Mouse (Mus musculus) embryonic facial prominence, embryonic 11.5 days (tissue): ENCODE measurements around the gene Hist1h3g. TPM values are rescaled to one million over a fixed set of nuclear protein-coding genes. Genes with fewer than 3 reads are reported as not detected.
"Not testable (repeated sequence)": the region's sequence is repeated elsewhere in the genome, so short reads cannot be mapped to it uniquely, and the experiment has no call there.

Experiments used
- ATAC-seq: fragments of 200-750 bp; cut with Nextera tagmentation; replicated peaks from 2 replicates; pipeline ENCODE4 v1.8.0; 2017; ENCODE audit warnings: low read depth; ENCODE audit not compliant: insufficient number of reproducible peaks, low FRiP score, low TSS enrichment
- DNase-seq: peaks from one replicate; pipeline ENCODE4 v3.0.0-alpha.2; 2015; ENCODE audit warnings: low spot score
- H3K27ac ChIP-seq: fragments of 300-500 bp; sonication (generic); replicated peaks from 2 replicates; pipeline ENCODE4 v1.5.1; 2014; ENCODE audit warnings: mild to moderate bottlenecking, low read depth, low read length, control low read depth
- H3K27me3 ChIP-seq: fragments of 300-500 bp; sonication (generic); 2 replicates; pipeline ENCODE4 v1.6.1; 2014; ENCODE audit warnings: mild to moderate bottlenecking, low read length, moderate library complexity, mixed read lengths; ENCODE audit not compliant: control insufficient read depth, insufficient read depth
- H3K36me3 ChIP-seq: fragments of 300-500 bp; sonication (generic); replicated peaks from 2 replicates; pipeline ENCODE4 v1.6.1; 2014; ENCODE audit warnings: low read depth, mild to moderate bottlenecking, low read length, moderate library complexity, mixed read lengths; ENCODE audit not compliant: control insufficient read depth, insufficient read depth
- H3K4me1 ChIP-seq: fragments of 300-500 bp; sonication (generic); 2 replicates; pipeline ENCODE4 v1.6.1; 2014; ENCODE audit warnings: low read length, mixed read lengths; ENCODE audit not compliant: control insufficient read depth, insufficient read depth
- H3K4me2 ChIP-seq: fragments of 300-500 bp; sonication (generic); 2 replicates; pipeline ENCODE4 v1.6.1; 2014; ENCODE audit warnings: low read depth, mild to moderate bottlenecking, control low read depth, low read length, moderate library complexity
- H3K4me3 ChIP-seq: fragments of 300-500 bp; sonication (generic); 2 replicates; pipeline ENCODE4 v1.5.1; 2014; ENCODE audit warnings: low read depth, low read length, control low read depth
- H3K9ac ChIP-seq: fragments of 300-500 bp; sonication (generic); replicated peaks from 2 replicates; pipeline ENCODE4 v1.6.1; 2014; ENCODE audit warnings: mild to moderate bottlenecking, control low read depth, low read length
- H3K9me3 ChIP-seq: fragments of 300-500 bp; sonication (generic); replicated peaks from 2 replicates; pipeline ENCODE4 v1.6.1; 2016; ENCODE audit warnings: mild to moderate bottlenecking, low read length, inconsistent platforms, mixed read lengths; ENCODE audit not compliant: control insufficient read depth
- WGBS: fragments of 180-500 bp; shearing (Covaris S2); extraction: QIAGEN DNeasy Blood & Tissue Kit; methylation state at CpG from one replicate; pipeline ENCODE4 v1.1.7; 2014; 5-methylcytosine and 5-hydroxymethylcytosine counted together
- polyA plus RNA-seq: library from polyadenylated mRNA; unstranded; fragments of >200 nt; fragmentation: Nextera tagmentation; extraction: Ambion mirVana; gene quantifications from 2 replicates; pipeline ENCODE4 v1.2.1, GENCODE M21; 2014

Hist1h3g gene
- 6.1 and 7.8 TPM in 2 replicates for polyA plus RNA-seq

DNA sequence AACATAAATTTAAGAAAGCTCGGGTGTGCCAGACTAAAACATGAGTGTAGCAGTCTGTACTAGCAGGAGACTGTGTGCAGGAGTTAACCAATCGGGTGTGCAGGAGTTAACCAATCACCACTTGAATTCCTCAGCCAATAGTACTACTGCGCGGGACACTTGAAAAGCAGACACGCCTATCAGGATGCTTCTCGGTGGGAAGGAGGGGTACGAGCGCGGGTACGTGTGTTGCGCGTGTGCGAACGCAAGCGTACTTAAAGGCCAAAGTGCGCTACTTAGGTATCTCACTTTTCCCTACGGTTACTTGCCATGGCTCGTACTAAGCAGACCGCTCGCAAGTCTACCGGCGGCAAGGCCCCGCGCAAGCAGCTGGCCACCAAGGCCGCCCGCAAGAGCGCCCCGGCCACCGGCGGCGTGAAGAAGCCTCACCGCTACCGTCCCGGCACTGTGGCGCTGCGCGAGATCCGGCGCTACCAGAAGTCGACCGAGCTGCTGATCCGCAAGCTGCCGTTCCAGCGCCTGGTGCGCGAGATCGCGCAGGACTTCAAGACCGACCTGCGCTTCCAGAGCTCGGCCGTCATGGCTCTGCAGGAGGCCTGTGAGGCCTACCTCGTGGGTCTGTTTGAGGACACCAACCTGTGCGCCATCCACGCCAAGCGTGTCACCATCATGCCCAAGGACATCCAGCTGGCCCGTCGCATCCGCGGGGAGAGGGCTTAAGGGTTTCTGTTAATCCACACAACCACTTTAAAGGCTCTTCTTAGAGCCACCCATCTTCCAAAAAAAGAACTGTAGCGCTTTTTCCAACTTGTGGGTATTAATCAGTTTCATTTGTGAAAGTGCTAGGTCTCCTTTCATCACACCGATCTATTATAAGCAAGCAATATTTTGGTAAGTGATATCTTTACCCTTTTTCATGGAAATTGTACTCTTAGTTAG lies at the start of gene Hist1h3g:
Gene Hist1h3g (plus strand): TSS at position 286 of the 939 bp plus-strand sequence.
- H3K4me3 ChIP-seq: peak within 1 kb of the TSS; percentile 56
- not testable (repeated sequence) for H3K9me3 ChIP-seq, H3K36me3 ChIP-seq, H3K4me1 ChIP-seq, H3K27me3 ChIP-seq
- H3K4me2 ChIP-seq: peak within 1 kb of the TSS; percentile 69
- peak within 1 kb of the TSS; percentile 97 for H3K27ac ChIP-seq
- H3K9ac ChIP-seq: peak within 1 kb of the TSS; percentile 79
- DNase-seq (peak; percentile 96), ATAC-seq (peak; percentile 92)
- WGBS: 0% methylated on average over 42 of the region's 62 CpGs

DNA sequence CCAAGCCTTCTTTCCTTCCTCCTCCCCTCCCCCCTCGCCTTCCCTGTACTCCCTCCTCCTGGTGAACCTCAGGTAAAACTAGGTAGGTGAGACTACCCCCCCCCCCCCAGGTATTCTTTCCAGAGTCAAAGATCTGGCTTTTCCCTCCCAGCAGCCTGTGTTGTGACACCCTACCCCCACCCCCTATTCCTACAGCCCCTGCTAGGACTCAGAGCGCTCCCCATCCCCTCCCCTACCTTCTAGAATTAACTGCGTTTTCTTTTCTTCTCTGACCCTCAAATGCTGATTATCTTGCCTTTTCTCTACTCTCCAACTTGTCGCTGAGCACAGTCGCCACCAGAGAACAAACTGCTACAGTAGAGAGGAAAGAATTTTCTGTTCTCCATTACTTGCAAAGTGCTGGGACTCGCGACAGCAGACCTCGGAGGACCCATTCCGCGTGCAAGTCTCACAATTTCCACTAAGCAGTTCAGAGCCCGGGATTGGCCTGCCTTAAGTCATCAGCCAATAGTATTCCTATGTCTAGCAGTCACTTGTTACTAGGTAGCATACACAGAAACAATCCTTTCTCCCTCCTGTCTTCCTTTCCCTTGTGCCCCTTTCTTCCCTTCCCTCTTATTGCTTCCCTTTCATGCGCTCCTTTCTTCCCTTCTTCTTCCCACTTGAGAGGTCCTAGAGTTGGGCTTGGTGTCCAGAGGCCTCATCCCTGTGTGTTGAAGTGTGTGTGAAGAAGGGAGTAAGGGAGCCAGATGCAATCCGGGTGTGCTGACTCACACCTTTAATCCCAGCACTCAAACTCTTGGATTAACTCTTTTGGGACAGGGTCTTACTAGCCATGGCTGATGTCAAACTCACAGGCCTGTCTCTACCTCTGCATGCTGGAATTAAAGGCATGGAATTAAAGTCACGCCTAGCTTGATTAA lies 46.6 kb upstream of the Hist1h3g start, which contains the start of gene Btn2a2:
Gene Btn2a2 (minus strand): TSS at position 458 of the 923 bp plus-strand sequence.
- H3K27ac ChIP-seq: no peak within 1 kb of the TSS

DNA sequence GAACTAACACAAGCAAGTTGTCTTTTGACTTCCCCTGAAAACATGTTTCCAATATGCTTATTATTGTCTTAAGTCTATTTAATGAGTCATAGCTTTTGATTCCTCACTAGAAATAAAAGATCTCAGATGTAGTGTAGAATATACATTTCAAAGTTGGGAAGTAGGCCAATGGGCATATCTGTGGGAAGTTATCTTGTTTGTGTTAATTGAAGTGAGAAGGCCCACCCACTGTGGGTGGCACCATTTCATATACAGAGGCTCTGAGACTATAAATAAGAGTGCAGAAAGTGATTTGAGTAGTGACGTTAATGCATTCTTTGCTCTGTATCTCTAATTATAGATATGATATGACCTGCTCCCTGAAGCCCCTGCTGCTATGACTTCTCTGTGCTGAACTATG lies 44.4 kb upstream of the Hist1h3g start:
- H3K4me2 ChIP-seq: no peak overlapping the region
- H3K4me3 ChIP-seq: no peak overlapping the region
- H3K27me3 ChIP-seq: no peaks in the 10 kb centered on the region
- H3K36me3 ChIP-seq: no peaks in the 10 kb centered on the region
- WGBS: 71% methylated on average over 1 of the region's 1 CpGs
- DNase-seq (no peak), ATAC-seq (no peak)
- H3K4me1 ChIP-seq: no peaks in the 10 kb centered on the region
- H3K27ac ChIP-seq: no peak overlapping the region
- H3K9ac ChIP-seq: no peak overlapping the region
- no peaks in the 10 kb centered on the region for H3K9me3 ChIP-seq

More for the DNA sequence above, 46.6 kb upstream of the Hist1h3g start, which contains the start of gene Btn2a2:
- no peaks in the 10 kb centered on the region for H3K27me3 ChIP-seq
- no peaks in the 10 kb centered on the region for H3K9me3 ChIP-seq
- peak within 1 kb of the TSS; percentile 43 for H3K4me2 ChIP-seq
- H3K4me1 ChIP-seq: no peaks in the 10 kb centered on the region
- DNase-seq (peak; percentile 89), ATAC-seq (peak; percentile 87)
- no peaks in the 10 kb centered on the region for H3K36me3 ChIP-seq
- peak within 1 kb of the TSS; percentile 27 for H3K4me3 ChIP-seq
- WGBS: 2% methylated on average over 13 of the region's 14 CpGs
- H3K9ac ChIP-seq: peak within 1 kb of the TSS; percentile 5; the same call in 1 of the 2 replicates

DNA sequence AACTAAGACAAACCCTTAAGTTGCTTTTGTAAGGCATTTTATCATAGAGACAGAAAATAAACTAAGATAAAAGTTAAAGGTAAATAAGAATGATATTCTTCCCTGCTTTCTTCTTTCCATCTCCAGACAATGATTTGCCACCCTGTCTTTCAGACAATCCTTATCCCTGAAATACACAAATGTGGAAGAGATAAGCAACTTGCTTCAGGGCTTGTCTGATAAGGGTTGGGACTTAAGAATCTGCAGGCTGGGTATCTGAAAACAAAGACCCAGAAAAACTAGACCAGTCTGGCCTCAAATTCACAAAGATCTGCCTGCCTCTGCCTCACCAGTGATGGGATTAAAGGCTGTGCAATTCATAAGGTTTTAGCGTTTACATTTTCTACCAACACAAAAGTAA lies 44.0 kb upstream of the Hist1h3g start:
- Histone ChIP-seq H3K9ac (no peak overlapping the region), H3K4me2 (no peak overlapping the region), H3K4me3 (no peak overlapping the region), H3K27ac (no peak overlapping the region), H3K4me1 (no peaks in the 10 kb centered on the region), H3K9me3 (no peaks in the 10 kb centered on the region), H3K27me3 (no peaks in the 10 kb centered on the region), H3K36me3 (no peaks in the 10 kb centered on the region)
- no peak for ATAC-seq
- 14% methylated on average over 1 of the region's 1 CpGs for WGBS
- DNase-seq: no peak

DNA sequence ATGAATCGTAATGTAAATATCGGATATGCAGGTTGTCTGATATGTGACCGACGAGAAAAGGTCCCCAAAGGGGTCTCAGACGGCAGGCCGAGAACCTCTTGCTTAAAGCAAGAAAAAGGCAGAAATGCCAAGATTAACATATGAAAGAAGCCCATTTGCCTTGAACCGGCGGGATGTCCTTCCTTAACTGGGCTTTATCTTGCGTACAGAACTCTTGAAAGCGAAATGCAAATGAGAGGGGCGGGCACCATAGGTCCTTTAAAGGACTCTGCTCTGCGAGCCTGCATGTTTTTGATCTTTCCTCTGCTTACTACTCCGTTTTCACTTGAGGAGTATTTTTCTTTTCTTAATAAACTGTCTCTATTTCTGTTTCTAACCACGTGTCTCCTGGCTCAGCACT lies 43.2 kb upstream of the Hist1h3g start:
- Histone ChIP-seq H3K9ac (no peak overlapping the region), H3K36me3 (no peaks in the 10 kb centered on the region), H3K4me1 (no peaks in the 10 kb centered on the region), H3K27me3 (no peaks in the 10 kb centered on the region), H3K27ac (no peak overlapping the region), H3K4me3 (peak overlapping the region; percentile 16; the same call in 1 of the 2 replicates), H3K9me3 (no peaks in the 10 kb centered on the region), H3K4me2 (no peak overlapping the region; the same call in 1 of the 2 replicates)
- no peak for DNase-seq
- WGBS: 8% methylated on average over 14 of the region's 14 CpGs
- no peak for ATAC-seq

DNA sequence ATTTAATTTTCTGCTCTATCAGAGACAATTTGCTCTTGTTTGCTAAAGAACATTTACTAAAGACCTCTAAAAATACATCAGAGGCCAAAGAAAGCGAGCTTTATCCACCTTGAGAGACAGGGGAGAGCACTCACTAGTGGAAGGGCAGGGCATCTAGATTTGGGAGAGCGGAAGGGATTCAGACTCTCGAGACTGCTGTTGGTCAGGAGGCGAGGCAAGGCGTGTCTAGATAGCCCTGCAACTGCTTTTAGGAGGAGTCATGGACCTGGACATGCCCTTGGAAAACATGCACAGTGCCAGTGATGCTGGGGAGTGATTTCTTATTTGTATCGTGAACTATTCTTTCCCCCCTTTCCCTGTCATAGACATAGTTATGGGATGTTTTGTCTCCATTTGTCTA lies 39.7 kb upstream of the Hist1h3g start:
- H3K36me3 ChIP-seq: no peaks in the 10 kb centered on the region

DNA sequence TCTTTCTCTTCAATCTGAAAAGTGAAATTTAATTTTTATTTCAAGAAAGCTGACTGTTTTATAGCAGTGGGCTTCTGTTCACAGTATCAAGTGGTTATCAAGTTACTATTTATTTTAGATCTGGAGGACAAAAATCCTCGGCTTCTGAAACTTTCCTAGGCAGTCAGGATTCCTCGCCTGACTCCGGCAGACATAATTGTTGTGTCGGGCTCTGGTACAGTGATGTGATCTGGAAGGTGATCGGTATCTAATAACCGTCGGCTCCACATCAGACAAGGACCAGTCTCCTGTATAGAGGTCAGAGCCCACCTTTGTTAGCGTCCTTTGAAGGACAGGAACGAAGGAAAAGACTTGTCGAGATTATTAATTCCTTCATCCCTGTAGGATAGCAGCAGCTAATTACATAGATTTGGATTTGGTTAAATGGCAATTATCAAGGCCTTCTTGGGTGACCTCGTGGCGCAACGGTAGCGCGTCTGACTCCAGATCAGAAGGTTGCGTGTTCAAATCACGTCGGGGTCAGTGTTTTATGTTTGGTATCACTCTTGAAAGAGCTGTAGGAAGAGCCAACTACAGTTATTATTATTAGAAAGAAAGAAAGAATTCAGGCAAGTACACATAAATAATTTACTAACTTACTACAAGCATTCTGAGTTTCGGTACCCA lies 37.4 kb upstream of the Hist1h3g start:
- H3K4me1 ChIP-seq: no peaks in the 10 kb centered on the region
- no peaks in the 10 kb centered on the region for H3K27me3 ChIP-seq
- ATAC-seq (no peak), DNase-seq (peak; percentile 74)
- no peaks in the 10 kb centered on the region for H3K9me3 ChIP-seq
- no peaks in the 10 kb centered on the region for H3K36me3 ChIP-seq
- peak overlapping the region; percentile 27 for H3K4me2 ChIP-seq
- peak overlapping the region; percentile 26 for H3K4me3 ChIP-seq
- 1% methylated on average over 19 of the region's 19 CpGs for WGBS
- H3K9ac ChIP-seq: no peak overlapping the region
- H3K27ac ChIP-seq: no peak overlapping the region

More for the DNA sequence above, 39.7 kb upstream of the Hist1h3g start:
- no peaks in the 10 kb centered on the region for H3K27me3 ChIP-seq
- no peaks in the 10 kb centered on the region for H3K4me1 ChIP-seq
- 77% methylated on average over 6 of the region's 6 CpGs for WGBS
- H3K4me3 ChIP-seq: no peak overlapping the region
- ATAC-seq (no peak), DNase-seq (no peak)
- no peak overlapping the region for H3K9ac ChIP-seq
- H3K4me2 ChIP-seq: no peak overlapping the region
- no peaks in the 10 kb centered on the region for H3K9me3 ChIP-seq
- no peak overlapping the region for H3K27ac ChIP-seq
